Mouse (Mus musculus): ENCODE measurements around the gene Rbm20. TPM values are rescaled to one million over a fixed set of nuclear protein-coding genes. Genes with fewer than 3 reads are reported as not detected.
"Not testable (repeated sequence)": the region's sequence is repeated elsewhere in the genome, so short reads cannot be mapped to it uniquely, and the experiment has no call there.

The Rbm20 gene
- total and polyA plus RNA-seq, 3 experiments = 0.36 to 2.6 (median 2.3) TPM

- no peak for ATAC-seq (ENCODE audit: extremely low read depth, insufficient number of reproducible peaks, low FRiP score, poor library complexity, severe bottlenecking)
- H3K9me3 ChIP-seq (replicated peaks) = no peaks in the 10 kb centered on the region
- H3K4me3 ChIP-seq (ENCODE audit: low read depth, low read length) = no peak overlapping the region
- no peak for DNase-seq (ENCODE audit: low spot score)
- TF ChIP-seq GATA1 (IDR thresholded peaks at IDR 0.05; ENCODE audit: borderline replicate concordance, low read length) (no peak), POLR2AphosphoS5 (IDR thresholded peaks at IDR 0.05; ENCODE audit: insufficient replicate concordance, low read depth, low read length) (no peak), CTCF (IDR thresholded peaks at IDR 0.05; ENCODE audit: low read depth, low read length) (no peak), GATA2 (IDR thresholded peaks at IDR 0.05; ENCODE audit: borderline replicate concordance, low read depth, low read length) (no peak), TAL1 (conservative IDR thresholded peaks at IDR 0.05; ENCODE audit: low read depth, low read length) (no peak)
- H3K27me3 ChIP-seq (ENCODE audit: insufficient read depth, low read length) = no peaks in the 10 kb centered on the region
- H3K36me3 ChIP-seq (replicated peaks) = no peaks in the 10 kb centered on the region
- peaks cover 94% of the 10 kb centered on the region for H3K4me1 ChIP-seq (ENCODE audit: insufficient read depth, low read depth, low read length)
These were observed 129.0 kb downstream of the Rbm20 start for GRCm38 (mm10) chr19:53806126-53806525.

GRCm38 (mm10) chr19:53806526-53807275 is 129.6 kb downstream of the Rbm20 start:
- not testable (repeated sequence) for H3K27me3 ChIP-seq (ENCODE audit: insufficient read depth, low read length); ATAC-seq (ENCODE audit: extremely low read depth, insufficient number of reproducible peaks, low FRiP score, poor library complexity, severe bottlenecking); H3K36me3 ChIP-seq (replicated peaks); H3K4me3 ChIP-seq (ENCODE audit: low read depth, low read length); DNase-seq (ENCODE audit: low spot score); H3K9me3 ChIP-seq (replicated peaks)
- peaks cover 90% of the 10 kb centered on the region for H3K4me1 ChIP-seq (ENCODE audit: insufficient read depth, low read depth, low read length)

- DNase-seq (ENCODE audit: low spot score) (no peak), ATAC-seq (ENCODE audit: extremely low read depth, insufficient number of reproducible peaks, low FRiP score, poor library complexity, severe bottlenecking) (no peak)
- no peaks in the 10 kb centered on the region for H3K36me3 ChIP-seq (replicated peaks)
- H3K27me3 ChIP-seq (ENCODE audit: insufficient read depth, low read length) = no peaks in the 10 kb centered on the region
- peak overlapping the region; percentile 61; the same call in 1 of the 2 replicates for H3K4me3 ChIP-seq (ENCODE audit: low read depth, low read length)
- no peak for TF ChIP-seq TAL1 (conservative IDR thresholded peaks at IDR 0.05; ENCODE audit: low read depth, low read length)
- no peak for TF ChIP-seq GATA2 (IDR thresholded peaks at IDR 0.05; ENCODE audit: borderline replicate concordance, low read depth, low read length)
- TF ChIP-seq POLR2AphosphoS5 (IDR thresholded peaks at IDR 0.05; ENCODE audit: insufficient replicate concordance, low read depth, low read length) = no peak
- TF ChIP-seq GATA1 (IDR thresholded peaks at IDR 0.05; ENCODE audit: borderline replicate concordance, low read length) = no peak
- TF ChIP-seq CTCF (IDR thresholded peaks at IDR 0.05; ENCODE audit: low read depth, low read length) = no peak
- peaks cover 88% of the 10 kb centered on the region for H3K4me1 ChIP-seq (ENCODE audit: insufficient read depth, low read depth, low read length)
- H3K9me3 ChIP-seq (replicated peaks) = no peaks in the 10 kb centered on the region
These were observed 130.2 kb downstream of the Rbm20 start for GRCm38 (mm10) chr19:53807276-53807801.

DNA sequence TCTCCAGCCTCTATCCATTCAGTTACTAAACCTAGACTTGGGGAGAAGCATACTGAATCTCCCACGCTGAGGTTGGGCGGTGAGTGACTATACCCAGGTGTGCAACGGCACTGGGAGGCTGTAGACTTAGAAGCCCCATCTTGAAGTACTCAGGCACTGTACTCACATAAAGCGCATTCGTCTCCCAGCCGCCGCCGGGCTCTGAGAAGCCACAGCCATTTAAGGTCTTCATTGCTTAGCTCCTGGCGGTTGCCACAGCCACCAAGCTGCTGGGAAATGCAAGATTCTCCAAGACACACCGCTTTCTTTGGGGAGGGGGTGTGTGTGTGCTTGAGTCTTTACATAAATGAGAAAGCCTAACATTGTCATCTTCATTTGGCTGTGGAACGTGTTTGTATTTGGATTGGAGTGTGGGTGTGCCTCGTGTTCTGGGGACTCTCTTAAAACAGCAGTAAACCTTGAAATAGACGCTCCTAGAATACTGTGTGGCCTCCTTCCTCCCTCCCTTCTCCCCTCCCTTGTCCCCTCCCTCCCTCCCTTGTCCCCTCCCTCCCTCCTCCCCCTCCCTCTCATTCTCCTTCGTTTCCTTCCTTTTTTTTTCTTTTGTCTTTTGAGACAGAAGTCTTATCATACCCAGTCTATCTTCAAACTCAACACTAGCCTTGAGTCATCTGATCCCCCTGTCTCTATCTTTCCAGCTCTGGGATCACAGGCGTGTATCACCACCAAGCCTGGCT is 131.1 kb downstream of the Rbm20 start:
- H3K36me3 ChIP-seq (replicated peaks) = peaks cover 1% of the 10 kb centered on the region
- peaks cover 2% of the 10 kb centered on the region; the same call in 1 of the 2 replicates for H3K27me3 ChIP-seq (ENCODE audit: insufficient read depth, low read length)
- H3K9me3 ChIP-seq (replicated peaks) = no peaks in the 10 kb centered on the region
- peak; percentile 50 for DNase-seq (ENCODE audit: low spot score)
- H3K4me1 ChIP-seq (ENCODE audit: insufficient read depth, low read depth, low read length) = peaks cover 88% of the 10 kb centered on the region
- ATAC-seq (ENCODE audit: extremely low read depth, insufficient number of reproducible peaks, low FRiP score, poor library complexity, severe bottlenecking) = peak; percentile 64
- no peak for TF ChIP-seq POLR2AphosphoS5 (IDR thresholded peaks at IDR 0.05; ENCODE audit: insufficient replicate concordance, low read depth, low read length)
- TF ChIP-seq TAL1 (conservative IDR thresholded peaks at IDR 0.05; ENCODE audit: low read depth, low read length) = peak; percentile 29; the same call in 1 of the 2 replicates
- peak overlapping the region; percentile 61; the same call in 1 of the 2 replicates for H3K4me3 ChIP-seq (ENCODE audit: low read depth, low read length)

- H3K36me3 ChIP-seq (replicated peaks) = peaks cover 6% of the 10 kb centered on the region
- peak overlapping the region; percentile 61; the same call in 1 of the 2 replicates for H3K4me3 ChIP-seq (ENCODE audit: low read depth, low read length)
- TF ChIP-seq GATA1 (IDR thresholded peaks at IDR 0.05; ENCODE audit: borderline replicate concordance, low read length) = no peak
- peak; percentile 71 for TF ChIP-seq TAL1 (conservative IDR thresholded peaks at IDR 0.05; ENCODE audit: low read depth, low read length)
- peaks cover 88% of the 10 kb centered on the region for H3K4me1 ChIP-seq (ENCODE audit: insufficient read depth, low read depth, low read length)
- peaks cover 10% of the 10 kb centered on the region; the same call in 1 of the 2 replicates for H3K27me3 ChIP-seq (ENCODE audit: insufficient read depth, low read length)
- DNase-seq (ENCODE audit: low spot score) (no peak), ATAC-seq (ENCODE audit: extremely low read depth, insufficient number of reproducible peaks, low FRiP score, poor library complexity, severe bottlenecking) (peak; percentile 36; the same call in 1 of the 2 replicates)
- H3K9me3 ChIP-seq (replicated peaks) = no peaks in the 10 kb centered on the region
These were observed 132.2 kb downstream of the Rbm20 start for GRCm38 (mm10) chr19:53809185-53809861.

GRCm38 (mm10) chr19:53810024-53810423 is 132.9 kb downstream of the Rbm20 start:
- DNase-seq (ENCODE audit: low spot score) (no peak), ATAC-seq (ENCODE audit: extremely low read depth, insufficient number of reproducible peaks, low FRiP score, poor library complexity, severe bottlenecking) (peak; percentile 69)
- Histone ChIP-seq H3K9me3 (replicated peaks) (no peaks in the 10 kb centered on the region), H3K4me1 (ENCODE audit: insufficient read depth, low read depth, low read length) (peaks cover 87% of the 10 kb centered on the region), H3K36me3 (replicated peaks) (peaks cover 6% of the 10 kb centered on the region), H3K4me3 (ENCODE audit: low read depth, low read length) (peak overlapping the region; percentile 61; the same call in 1 of the 2 replicates), H3K27me3 (ENCODE audit: insufficient read depth, low read length) (peaks cover 10% of the 10 kb centered on the region; the same call in 1 of the 2 replicates)
- TF ChIP-seq POLR2AphosphoS5 (IDR thresholded peaks at IDR 0.05; ENCODE audit: insufficient replicate concordance, low read depth, low read length) = no peak
- TF ChIP-seq TAL1 (conservative IDR thresholded peaks at IDR 0.05; ENCODE audit: low read depth, low read length) = peak; percentile 65
- no peak for TF ChIP-seq GATA1 (IDR thresholded peaks at IDR 0.05; ENCODE audit: borderline replicate concordance, low read length)

All from G1E (cell line).